ENCODE assay signal across 15 mouse cellular contexts in the genomic region with DNA sequence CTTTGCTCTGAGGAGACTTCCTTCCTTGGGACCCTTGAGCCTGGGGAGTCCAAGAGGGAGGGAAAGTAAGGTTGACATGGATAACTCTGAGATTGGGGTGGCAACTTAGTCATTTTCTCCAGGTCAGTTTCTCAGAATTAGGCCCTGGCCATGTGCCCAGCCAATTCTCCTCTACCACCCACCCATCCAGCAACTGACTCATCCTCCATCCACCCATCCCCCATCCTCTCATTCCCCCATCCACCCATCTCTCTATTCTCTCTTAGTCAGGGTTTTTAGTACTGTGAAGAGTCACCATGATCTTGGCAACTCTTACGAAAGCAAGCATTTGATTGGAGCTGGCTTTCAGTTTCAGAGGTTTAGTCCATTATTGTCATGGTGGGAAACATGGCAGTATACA. TPM values are rescaled to one million over a fixed set of nuclear protein-coding genes. Genes with fewer than 3 reads are reported as not detected.
A peak's percentile ranks its signal among the peaks of the same experiment; 100 is the strongest.
DNase-seq lines count a peak whose midpoint lies in the region; TF ChIP-seq lines count a peak whose summit lies in the region.
"Had no signal": no experiment of that assay in that cellular context is flagged by ENCODE, and none has a peak within 500 bp of the region (broad histone marks: within the 10 kb centered on the region; RNA-seq: fewer than 3 reads in every experiment).

No protein-coding gene starts in this region.

- H3K27ac ChIP-seq in gastrocnemius, adult 2 months, result peak overlapping the region; percentile 79; the same call in 1 of the 2 replicates
- H3K27ac ChIP-seq in left cerebral cortex, adult 2 months, result no peak overlapping the region
- H3K27ac ChIP-seq: embryonic facial prominence, embryonic 15.5 days; hindbrain, embryonic 13.5 days; layer of hippocampus, adult 2 months; liver, embryonic 12.5 days; neural tube, embryonic 13.5 days had no signal

- no peak for DNase-seq in gastrocnemius, adult 2 months
- no peak for DNase-seq in gastrocnemius, postnatal 36 days
- peak; percentile 4 for DNase-seq in left cerebral cortex, adult 2 months (ENCODE audit: extremely low spot score in 1 of 2, low spot score in 2 of 2)
- no peak for DNase-seq in left cerebral cortex, adult 8-10 months (ENCODE audit: low spot score in 2 of 2)
- peak; percentile 67 for DNase-seq in 3T3-L1 (ENCODE audit: low read depth, low spot score)
- DNase-seq in gastrocnemius, postnatal 14 days, result peak; percentile 2
- DNase-seq in adipocyte (ENCODE audit: low spot score), result no peak
- DNase-seq in cerebellum, adult 9-10 months, result no peak
- DNase-seq: cerebellum, adult 9-11 months; embryo, embryonic 11 days had no signal

- intact Hi-C loops in gastrocnemius, adult 2 months (cut with DNase I), result no loop called here
- intact Hi-C loops in gastrocnemius, postnatal 36 days (cut with DNase I), result no loop called here
- intact Hi-C loops in left cerebral cortex, adult 2 months (cut with DNase I), result no loop called here
- intact Hi-C loops in gastrocnemius, postnatal 14 days (cut with DNase I; ENCODE audit: low total_unique reads), result no loop called here

- H3K4me3 ChIP-seq in gastrocnemius, adult 2 months, result no peak overlapping the region
- H3K4me3 ChIP-seq in left cerebral cortex, adult 2 months, result no peak overlapping the region
- H3K4me3 ChIP-seq: embryonic facial prominence, embryonic 15.5 days; hindbrain, embryonic 13.5 days; layer of hippocampus, adult 2 months; liver, embryonic 12.5 days; neural tube, embryonic 13.5 days had no signal

- no peak for TF ChIP-seq CTCF in gastrocnemius, adult 2 months (IDR thresholded peaks at IDR 0.05)
- no peak for TF ChIP-seq CTCF in left cerebral cortex, adult 2 months (IDR thresholded peaks at IDR 0.05)

RNA-seq across cellular contexts. Expression of gene Ptgis, which starts 28.3 kb away (rescaled TPM):
- 1 to 10 TPM; 1.7 to 5.2 TPM for total RNA-seq in gastrocnemius, adult 2 months (2021)
- 1 to 10 TPM; 3.4 to 3.7 TPM for total RNA-seq in gastrocnemius, postnatal 36 days (2021)
- 1 to 10 TPM; 1.4 to 1.8 TPM for total RNA-seq in left cerebral cortex, adult 2 months (2021)
- 1 to 10 TPM; 1.3 to 2.6 (median 2.1) TPM for total RNA-seq in left cerebral cortex, adult 8-10 months (2022)
- total RNA-seq in gastrocnemius, postnatal 14 days (2021), result 10 to 100 TPM in 1 of 2 experiments, 1 to 10 TPM in 1; 8.0 to 11.1 TPM

Comparison
In these comparisons a context has a peak if more than half of its experiments do, and no peak if none do; other contexts are left out.
1. DNase-seq: peak in left cerebral cortex, adult 2 months (2 of 2), 3T3-L1 (single experiment) and gastrocnemius, postnatal 14 days (single experiment); none in gastrocnemius, adult 2 months (single experiment), gastrocnemius, postnatal 36 days (0 of 2), left cerebral cortex, adult 8-10 months (0 of 2), adipocyte (single experiment) and cerebellum, adult 9-10 months (single experiment).